Comparison of ENCODE assay signal across 8 mouse cellular contexts in genomic region chr1:118772261-118772660, GRCm38 (mm10).
DNase-seq lines count a peak whose midpoint lies in the region; ATAC-seq and TF ChIP-seq lines count a peak whose summit lies in the region.

No protein-coding gene starts in this region.

- no peaks in the 10 kb centered on the region for H3K36me3 ChIP-seq in forebrain, embryonic 14.5 days (ENCODE audit: control insufficient read depth, insufficient read depth, low read length)
- H3K36me3 ChIP-seq in intestine, embryonic 14.5 days (ENCODE audit: control insufficient read depth, insufficient read depth, low read length): no peaks in the 10 kb centered on the region

- no peaks in the 10 kb centered on the region for H3K9me3 ChIP-seq in forebrain, embryonic 14.5 days (replicated peaks; ENCODE audit: control insufficient read depth, low read length)
- H3K9me3 ChIP-seq in intestine, embryonic 14.5 days (ENCODE audit: control insufficient read depth, low read length): no peaks in the 10 kb centered on the region

- H3K4me3 ChIP-seq in bone marrow macrophage, adult 2 months (ENCODE audit: insufficient read depth, low read length): no peak overlapping the region
- H3K4me3 ChIP-seq in forebrain, embryonic 14.5 days (ENCODE audit: low read depth, low read length): no peak overlapping the region
- no peak overlapping the region for H3K4me3 ChIP-seq in intestine, embryonic 14.5 days (ENCODE audit: low read depth, low read length)

- WGBS in forebrain, embryonic 14.5 days: 17% methylated on average over 9 of the region's 9 CpGs
- WGBS in intestine, embryonic 14.5 days: 22% methylated on average over 9 of the region's 9 CpGs

- H3K27ac ChIP-seq in bone marrow macrophage, adult 2 months (ENCODE audit: insufficient read depth, low read depth, low read length): no peak overlapping the region
- H3K27ac ChIP-seq in forebrain, embryonic 14.5 days (ENCODE audit: low read depth, low read length): no peak overlapping the region
- H3K27ac ChIP-seq in intestine, embryonic 14.5 days (ENCODE audit: low read depth): no peak overlapping the region

- ATAC-seq in forebrain, embryonic 14.5 days: no peak
- ATAC-seq in intestine, embryonic 14.5 days (replicated peaks; ENCODE audit: low FRiP score, low TSS enrichment, low read depth): 0 out of 2 replicates have a peak, but pooled peaks have one; percentile 8

- H3K4me1 ChIP-seq in bone marrow macrophage, adult 2 months (ENCODE audit: control insufficient read depth, insufficient read depth, low read length): no peaks in the 10 kb centered on the region
- peaks cover 12% of the 10 kb centered on the region for H3K4me1 ChIP-seq in forebrain, embryonic 14.5 days (ENCODE audit: control insufficient read depth, insufficient read depth, low read length)
- peaks cover 7% of the 10 kb centered on the region for H3K4me1 ChIP-seq in intestine, embryonic 14.5 days (replicated peaks; ENCODE audit: control insufficient read depth, insufficient read depth, low read length)

- H3K9ac ChIP-seq in forebrain, embryonic 14.5 days (ENCODE audit: low read length): no peak overlapping the region
- no peak overlapping the region for H3K9ac ChIP-seq in intestine, embryonic 14.5 days (ENCODE audit: low read length)

- no peaks in the 10 kb centered on the region for H3K27me3 ChIP-seq in forebrain, embryonic 14.5 days (replicated peaks; ENCODE audit: control insufficient read depth, insufficient read depth, low read length)
- H3K27me3 ChIP-seq in intestine, embryonic 14.5 days (replicated peaks; ENCODE audit: control insufficient read depth, insufficient read depth, low read length): no peaks in the 10 kb centered on the region

- TF ChIP-seq CTCF in bone marrow macrophage, adult 2 months (IDR thresholded peaks at IDR 0.05; ENCODE audit: low read depth, low read length): peak; percentile 45; the same call in 1 of the 2 replicates

- peak; percentile 42 to 68 for DNase-seq in left cerebral cortex, adult 18-20 months (ENCODE audit: low spot score in 2 of 2)
- no peak for DNase-seq in left cerebral cortex, adult 11 months (ENCODE audit: low spot score)
- DNase-seq in forebrain, embryonic 14.5 days (ENCODE audit: low spot score): peak; percentile 62
- DNase-seq in intestine, embryonic 14.5 days (ENCODE audit: low spot score): peak; percentile 73
- DNase-seq in liver: peak; percentile 72
- DNase-seq in ovary, postnatal 36 days (ENCODE audit: low spot score): peak; percentile 74
- DNase-seq in urinary bladder, adult 2 months (ENCODE audit: low spot score): peak; percentile 40

- no peak overlapping the region for H3K4me2 ChIP-seq in forebrain, embryonic 14.5 days (ENCODE audit: low read length)
- H3K4me2 ChIP-seq in intestine, embryonic 14.5 days (ENCODE audit: low read length): no peak overlapping the region

- no peak for TF ChIP-seq POLR2A in bone marrow macrophage, adult 2 months (IDR thresholded peaks at IDR 0.05; ENCODE audit: borderline replicate concordance, low read depth, low read length)
